Mouse (Mus musculus) layer of hippocampus, adult 9-10 months (tissue): ENCODE results near the gene Dgke.
"Not testable (repeated sequence)": the region's sequence is repeated elsewhere in the genome, so short reads cannot be mapped to it uniquely, and the experiment has no call there.

ENCODE experiments used
- DNase-seq: peaks from one replicate; pipeline ENCODE4 v3.0.0; 2022; ENCODE audit warnings: low spot score

Gene Dgke

DNA sequence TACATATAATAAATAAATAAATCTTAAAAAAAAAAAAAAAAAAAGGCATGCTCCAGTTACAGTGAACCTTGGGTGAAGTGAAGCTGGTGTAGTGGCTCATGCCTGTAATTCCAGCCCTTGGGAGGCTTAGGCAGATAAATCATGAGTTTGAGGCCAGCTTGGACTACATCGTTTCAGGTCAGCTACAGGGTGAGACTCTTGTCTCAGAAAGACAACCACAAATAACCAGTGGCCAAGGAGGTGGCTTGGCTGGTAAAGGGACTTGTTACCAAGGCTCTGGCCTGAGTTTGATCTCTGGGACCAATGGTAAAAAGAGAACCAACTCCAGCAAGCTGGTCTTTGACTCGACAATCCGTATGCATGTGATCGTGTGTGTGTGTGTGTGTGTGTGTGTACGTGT, 64.6 kb downstream of the Dgke start:
- DNase-seq = no peak

- DNase-seq = no peak
These were observed 65.1 kb downstream of the Dgke start for GRCm38 (mm10) chr11:89001569-89001968.

DNA sequence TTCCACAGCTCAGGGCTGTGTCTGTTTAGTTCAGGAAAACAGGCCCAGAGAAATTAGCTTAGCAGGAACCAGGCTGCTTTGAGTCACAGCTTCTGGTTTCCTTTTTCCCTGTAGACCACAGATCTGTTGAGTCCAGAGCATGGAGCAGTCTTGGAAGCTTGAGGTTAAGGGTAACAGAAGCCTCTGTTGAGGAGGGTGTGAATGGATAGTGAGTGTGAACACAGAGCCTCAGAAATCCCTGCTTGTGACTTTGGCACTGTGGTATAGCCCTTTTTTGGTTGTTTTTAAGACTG, 66.2 kb downstream of the Dgke start:
- no peak for DNase-seq

GRCm38 (mm10) chr11:88999723-89000526, 66.7 kb downstream of the Dgke start:
- no peak for DNase-seq

DNA sequence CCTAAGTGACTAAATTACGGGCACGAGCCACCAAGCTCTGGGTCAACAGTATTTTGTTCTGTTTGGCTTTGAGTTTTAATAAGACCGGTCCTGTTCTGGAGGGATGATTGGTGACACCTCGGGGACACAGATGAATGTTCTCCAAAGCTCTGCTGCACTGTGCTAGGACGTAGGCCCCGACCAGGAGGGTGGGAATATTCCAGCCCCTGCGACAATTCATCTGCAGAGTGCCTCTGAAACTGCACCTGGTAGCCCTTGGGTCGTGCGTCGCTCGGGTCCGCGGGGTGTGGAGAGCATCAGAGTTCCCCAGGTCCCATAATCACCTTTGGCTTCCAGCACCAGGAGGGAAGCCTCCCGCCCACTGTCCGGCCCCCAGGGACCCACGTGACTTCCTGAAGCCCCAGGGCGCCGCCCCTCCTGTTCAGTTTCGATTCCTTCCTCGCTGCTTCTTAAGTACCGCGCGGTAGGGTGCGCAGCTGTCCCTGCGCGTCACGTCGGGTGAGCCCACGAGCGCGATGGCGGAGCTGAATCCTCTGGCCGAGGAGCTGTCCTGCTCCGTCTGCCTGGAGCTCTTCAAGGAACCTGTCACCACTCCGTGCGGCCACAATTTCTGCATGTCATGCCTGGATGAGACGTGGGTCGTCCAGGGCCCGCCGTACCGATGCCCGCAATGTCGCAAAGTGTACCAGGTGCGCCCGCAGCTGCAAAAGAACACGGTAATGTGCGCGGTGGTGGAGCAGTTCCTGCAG, 67.5 kb downstream of the Dgke start, which contains the start of gene Trim25:
Trim25 (plus strand) TSS at position 403 of the 749 bp plus-strand sequence.
- DNase-seq = no peak

GRCm38 (mm10) chr11:88998406-88998805, 68.2 kb downstream of the Dgke start:
- no peak for DNase-seq

- not testable (repeated sequence) for DNase-seq
These were observed 69.3 kb downstream of the Dgke start for GRCm38 (mm10) chr11:88997343-88997742.

GRCm38 (mm10) chr11:88996427-88996826, 70.2 kb downstream of the Dgke start:
- DNase-seq = no peak

DNA sequence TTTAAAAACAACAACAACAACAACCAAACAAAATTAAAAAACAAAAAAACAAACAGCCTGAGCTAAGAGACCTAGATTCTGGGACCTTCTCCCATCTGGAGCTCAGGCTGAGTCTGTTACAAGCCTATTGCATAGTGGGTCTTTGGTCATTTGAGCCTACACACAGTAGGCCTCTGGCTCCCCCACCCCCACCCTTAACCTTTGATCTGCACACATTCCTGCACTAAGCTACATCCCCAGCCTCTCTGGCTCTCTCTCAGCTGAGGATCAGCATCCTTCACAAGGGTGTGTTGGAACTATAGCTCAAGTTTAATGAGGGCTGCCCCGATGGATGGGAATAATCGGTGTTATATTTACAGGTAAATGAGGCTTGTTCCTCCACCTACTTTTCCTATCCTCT, 71.0 kb downstream of the Dgke start:
- DNase-seq = no peak

DNA sequence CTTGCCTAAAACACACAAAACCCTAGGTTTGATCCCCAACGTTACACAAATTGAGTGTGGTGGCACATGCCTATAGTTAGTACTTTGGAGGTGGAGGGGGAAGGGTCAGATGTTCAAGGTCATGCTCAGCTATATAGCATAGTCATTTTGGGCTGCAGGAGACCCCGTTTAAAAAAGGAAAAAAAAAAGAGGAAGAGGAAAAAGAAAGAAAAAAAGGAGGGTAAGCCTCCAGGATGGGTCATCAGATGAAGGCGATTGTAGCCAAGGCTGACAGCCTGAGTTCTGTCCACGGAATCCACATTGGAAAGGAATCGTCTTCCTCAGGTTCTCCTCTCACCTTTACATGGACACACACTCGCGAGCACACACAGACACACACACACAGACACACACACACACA, 72.2 kb downstream of the Dgke start:
- DNase-seq = no peak

DNA sequence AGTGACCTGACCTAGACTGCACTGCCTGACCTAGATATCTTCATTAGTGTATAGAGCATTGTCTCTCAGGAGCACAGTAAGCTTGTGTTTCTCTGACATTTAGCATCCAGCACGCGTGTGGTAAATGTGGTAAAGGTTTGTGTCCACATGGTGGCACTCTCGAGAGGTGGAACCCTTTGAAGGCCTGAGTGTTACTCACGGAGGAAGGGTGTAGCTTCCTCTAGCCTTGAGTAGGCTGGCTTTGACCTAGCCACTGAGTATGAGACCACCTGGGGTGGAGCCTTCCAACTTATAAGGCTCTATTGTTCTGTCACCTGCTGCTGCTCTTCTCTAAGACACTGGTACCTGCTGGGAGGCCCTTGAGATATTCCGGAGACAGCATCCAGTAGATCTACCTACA, 73.0 kb downstream of the Dgke start:
- DNase-seq = no peak

DNA sequence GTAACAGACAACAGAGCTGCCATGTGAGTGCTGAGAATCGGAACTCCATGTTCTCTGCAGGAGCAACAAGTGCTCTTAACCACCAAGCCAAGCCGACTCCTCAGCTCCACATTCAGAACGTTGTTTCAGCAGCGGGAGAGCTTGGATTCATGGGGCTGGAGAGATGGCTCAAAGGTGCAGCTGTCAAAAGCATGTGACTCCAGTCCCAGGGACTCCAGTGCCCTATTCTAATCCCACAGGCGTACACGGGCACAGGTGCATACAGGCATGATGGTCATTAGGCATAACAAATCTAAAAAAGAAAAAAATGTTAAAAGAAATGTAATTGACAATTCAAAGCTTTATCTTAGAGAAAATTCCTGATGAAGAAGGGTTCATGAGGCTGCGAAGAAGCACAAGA, 73.5 kb downstream of the Dgke start:
- no peak for DNase-seq

GRCm38 (mm10) chr11:88989530-88989929, 77.1 kb downstream of the Dgke start:
- DNase-seq = no peak

GRCm38 (mm10) chr11:88988956-88989355, 77.7 kb downstream of the Dgke start:
- no peak for DNase-seq

- DNase-seq = no peak
These were observed 80.0 kb downstream of the Dgke start for GRCm38 (mm10) chr11:88986616-88987015.
